Mouse (Mus musculus) limb, embryonic 11.5 days (tissue): ENCODE measurements at regions not wholly inside any gene's neighbourhood (a gene's known extent, or its start where the extent isn't known, plus 50 kb on each side); places are given as distances from the start of the nearest gene placed in this dataset.

Experiments used
- ATAC-seq: fragments of 200-750 bp; cut with Nextera tagmentation; 2 replicates; pipeline ENCODE4 v1.8.0; 2017; ENCODE audit warnings: low read depth; ENCODE audit not compliant: insufficient number of reproducible peaks, low FRiP score, low TSS enrichment
- DNase-seq: peaks from one replicate; pipeline ENCODE4 v3.0.0-alpha.2; 2015; ENCODE audit warnings: low spot score
- H3K27ac ChIP-seq: fragments of 300-500 bp; sonication (generic); replicated peaks from 2 replicates; pipeline ENCODE4 v1.5.1; 2014; ENCODE audit warnings: low read depth, mild to moderate bottlenecking, low read length
- H3K27me3 ChIP-seq: fragments of 300-500 bp; sonication (generic); 2 replicates; pipeline ENCODE4 v1.6.1; 2014; ENCODE audit warnings: mild to moderate bottlenecking, low read length, mixed read lengths; ENCODE audit not compliant: control insufficient read depth, insufficient read depth
- H3K36me3 ChIP-seq: fragments of 300-500 bp; sonication (generic); 2 replicates; pipeline ENCODE4 v1.6.1; 2014; ENCODE audit warnings: mild to moderate bottlenecking, low read length, moderate library complexity, mixed read lengths; ENCODE audit not compliant: control insufficient read depth, insufficient read depth
- H3K4me1 ChIP-seq: fragments of 300-500 bp; sonication (generic); 2 replicates; pipeline ENCODE4 v1.6.1; 2014; ENCODE audit warnings: low read length, mixed read lengths; ENCODE audit not compliant: control insufficient read depth, insufficient read depth
- H3K4me2 ChIP-seq: fragments of 300-500 bp; sonication (generic); 2 replicates; pipeline ENCODE4 v1.6.1; 2014; ENCODE audit warnings: low read depth, mild to moderate bottlenecking, moderate library complexity; ENCODE audit not compliant: severe bottlenecking
- H3K4me3 ChIP-seq: fragments of 300-500 bp; sonication (generic); 2 replicates; pipeline ENCODE4 v1.5.1; 2014; ENCODE audit warnings: low read depth, low read length
- H3K9ac ChIP-seq: fragments of 300-500 bp; sonication (generic); 2 replicates; pipeline ENCODE4 v1.6.1; 2014; ENCODE audit warnings: mild to moderate bottlenecking, low read length
- H3K9me3 ChIP-seq: fragments of 300-500 bp; sonication (generic); 2 replicates; pipeline ENCODE4 v1.6.1; 2016; ENCODE audit warnings: low read length; ENCODE audit not compliant: control insufficient read depth
- WGBS: fragments of 180-500 bp; shearing (Covaris S2); extraction: QIAGEN DNeasy Blood & Tissue Kit; methylation state at CpG from one replicate; pipeline ENCODE4 v1.1.7; 2014; 5-methylcytosine and 5-hydroxymethylcytosine counted together

DNA sequence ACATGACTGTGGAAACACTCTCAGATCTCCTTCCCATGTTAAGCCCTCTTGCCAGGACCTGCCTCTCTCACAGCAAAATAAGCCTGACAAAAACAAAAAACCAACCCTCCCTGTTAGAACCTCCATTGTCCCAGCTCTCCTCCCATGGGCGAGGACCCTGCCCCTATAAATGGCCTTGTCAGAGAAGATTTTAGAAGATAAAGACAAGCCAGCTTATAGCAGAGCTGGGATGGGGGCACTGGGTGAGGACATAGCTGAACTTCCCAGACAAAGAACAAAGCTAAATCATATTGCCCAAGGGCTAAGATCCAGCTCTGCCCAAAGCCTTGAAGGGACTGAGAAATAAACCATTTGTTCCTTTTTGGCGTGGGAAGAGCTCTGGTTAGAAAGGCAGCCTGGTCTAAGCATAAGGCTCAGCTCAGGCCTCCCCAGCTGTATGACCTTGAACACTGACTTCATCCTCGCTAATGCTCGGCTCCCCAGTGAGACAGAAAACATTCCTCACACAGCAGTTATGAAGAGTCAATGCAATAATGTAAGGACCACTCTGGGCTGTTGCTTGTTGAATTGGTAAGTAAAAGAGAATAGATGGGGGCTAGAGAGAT lies 115.2 kb downstream of the Zfp36l2 start:
- Histone ChIP-seq H3K36me3 (no peaks in the 10 kb centered on the region), H3K4me3 (no peak overlapping the region), H3K4me1 (no peaks in the 10 kb centered on the region), H3K9ac (no peak overlapping the region), H3K27me3 (no peaks in the 10 kb centered on the region), H3K27ac (no peak overlapping the region), H3K9me3 (no peaks in the 10 kb centered on the region), H3K4me2 (no peak overlapping the region)
- 78% methylated on average over 4 of the region's 4 CpGs for WGBS
- DNase-seq, result no peak
- no peak for ATAC-seq

DNA sequence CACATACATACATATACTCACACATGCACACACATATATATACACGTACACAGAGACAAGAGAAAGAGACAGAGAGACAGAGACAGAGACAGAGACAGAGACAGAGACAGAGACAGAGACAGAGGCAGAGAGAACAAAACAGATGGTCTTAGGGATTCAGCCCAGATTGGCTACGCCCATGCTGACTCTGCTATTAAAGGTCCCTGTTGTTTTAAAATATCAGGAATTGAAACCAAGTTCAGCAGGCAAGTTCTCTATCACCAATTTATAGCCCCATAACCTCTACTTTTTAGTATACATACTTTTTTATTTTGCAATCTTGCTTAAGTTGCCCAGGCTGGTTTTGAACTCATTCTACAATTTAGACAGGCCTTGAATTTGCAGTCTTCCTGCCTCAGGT lies 115.9 kb downstream of the Zfp36l2 start:
- no peaks in the 10 kb centered on the region for H3K4me1 ChIP-seq
- H3K9ac ChIP-seq, result no peak overlapping the region
- H3K36me3 ChIP-seq, result no peaks in the 10 kb centered on the region
- WGBS, result 91% methylated on average over 2 of the region's 2 CpGs
- no peaks in the 10 kb centered on the region for H3K27me3 ChIP-seq
- ATAC-seq (no peak), DNase-seq (no peak)
- no peak overlapping the region for H3K4me2 ChIP-seq
- H3K27ac ChIP-seq, result no peak overlapping the region
- no peaks in the 10 kb centered on the region for H3K9me3 ChIP-seq
- no peak overlapping the region for H3K4me3 ChIP-seq

DNA sequence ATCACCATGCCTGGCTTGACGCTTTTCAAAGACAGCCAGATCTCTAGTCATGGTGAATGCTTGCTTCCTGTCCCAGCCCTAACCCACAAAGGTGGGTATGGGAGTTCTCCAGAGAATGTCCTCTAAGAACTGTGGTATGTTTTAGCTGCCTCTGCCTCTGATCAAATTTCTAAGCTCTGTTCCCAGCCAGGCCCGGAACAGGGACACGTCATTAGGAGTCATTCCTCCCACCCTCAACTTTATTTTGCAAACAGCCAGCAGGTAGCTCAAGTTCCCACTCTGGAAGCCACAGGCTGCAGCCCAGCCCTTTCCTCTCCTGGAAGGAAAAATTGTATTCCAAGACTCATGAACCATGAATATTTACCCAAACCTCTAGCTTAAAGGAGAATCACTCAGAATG lies 117.2 kb downstream of the Zfp36l2 start:
- Histone ChIP-seq H3K4me3 (no peak overlapping the region), H3K9me3 (no peaks in the 10 kb centered on the region), H3K4me2 (no peak overlapping the region), H3K27ac (no peak overlapping the region), H3K4me1 (no peaks in the 10 kb centered on the region), H3K36me3 (no peaks in the 10 kb centered on the region), H3K27me3 (no peaks in the 10 kb centered on the region), H3K9ac (no peak overlapping the region)
- ATAC-seq (no peak), DNase-seq (no peak)
- 70% methylated on average over 3 of the region's 3 CpGs for WGBS

DNA sequence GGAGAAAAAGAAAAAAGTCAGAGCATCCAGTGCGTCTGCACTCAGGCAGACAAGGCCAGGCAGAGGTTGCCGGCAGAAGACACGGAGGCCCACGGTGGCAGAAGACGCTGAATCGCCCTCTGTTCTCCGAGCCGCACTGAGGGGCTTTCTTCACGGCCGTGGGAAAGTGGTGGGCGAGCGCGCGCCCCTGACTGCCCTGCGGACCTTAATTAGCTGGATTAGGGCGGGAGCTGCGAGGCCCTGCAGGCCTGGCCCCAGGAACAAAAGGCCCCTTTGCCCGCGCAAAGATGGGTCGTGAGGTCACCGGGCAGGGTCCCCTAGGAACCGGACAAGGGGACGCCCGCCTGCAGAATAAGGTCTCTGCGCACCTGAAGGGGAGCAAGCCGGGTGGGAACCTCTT lies 120.6 kb downstream of the Zfp36l2 start:
- no peak for DNase-seq
- 60% methylated on average over 26 of the region's 26 CpGs for WGBS

DNA sequence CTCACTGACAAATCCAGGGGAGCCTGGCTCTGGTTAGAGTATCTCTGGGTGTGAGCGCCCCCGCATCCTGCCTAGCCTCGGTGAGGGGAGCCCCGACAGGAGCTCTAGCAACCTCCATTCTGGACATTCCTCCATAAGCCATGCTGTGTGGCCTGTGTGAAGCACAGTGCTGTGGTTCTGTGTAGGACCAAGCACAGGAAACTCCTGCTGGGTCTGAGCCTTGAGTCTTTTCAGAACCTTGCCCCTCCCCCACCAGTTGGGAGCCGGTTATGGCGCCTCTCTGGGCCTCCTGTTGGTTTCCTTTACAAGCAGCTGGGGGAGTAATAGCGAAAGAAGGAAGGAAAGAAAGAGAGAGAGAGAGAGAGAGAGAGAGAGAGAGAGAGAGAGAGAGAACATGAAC lies 124.0 kb downstream of the Zfp36l2 start:
- Histone ChIP-seq H3K9me3 (no peaks in the 10 kb centered on the region), H3K36me3 (no peaks in the 10 kb centered on the region), H3K4me2 (no peak overlapping the region), H3K9ac (no peak overlapping the region), H3K4me1 (peaks cover 14% of the 10 kb centered on the region; the same call in 1 of the 2 replicates), H3K27ac (no peak overlapping the region), H3K27me3 (no peaks in the 10 kb centered on the region), H3K4me3 (no peak overlapping the region)
- DNase-seq (no peak), ATAC-seq (no peak)
- 42% methylated on average over 7 of the region's 7 CpGs for WGBS

More for the DNA sequence above, 120.6 kb downstream of the Zfp36l2 start:
- Histone ChIP-seq H3K27ac (no peak overlapping the region), H3K4me3 (no peak overlapping the region), H3K9ac (no peak overlapping the region), H3K4me1 (peaks cover 5% of the 10 kb centered on the region; the same call in 1 of the 2 replicates), H3K4me2 (no peak overlapping the region), H3K36me3 (no peaks in the 10 kb centered on the region), H3K27me3 (no peaks in the 10 kb centered on the region), H3K9me3 (no peaks in the 10 kb centered on the region)
- no peak for ATAC-seq

DNA sequence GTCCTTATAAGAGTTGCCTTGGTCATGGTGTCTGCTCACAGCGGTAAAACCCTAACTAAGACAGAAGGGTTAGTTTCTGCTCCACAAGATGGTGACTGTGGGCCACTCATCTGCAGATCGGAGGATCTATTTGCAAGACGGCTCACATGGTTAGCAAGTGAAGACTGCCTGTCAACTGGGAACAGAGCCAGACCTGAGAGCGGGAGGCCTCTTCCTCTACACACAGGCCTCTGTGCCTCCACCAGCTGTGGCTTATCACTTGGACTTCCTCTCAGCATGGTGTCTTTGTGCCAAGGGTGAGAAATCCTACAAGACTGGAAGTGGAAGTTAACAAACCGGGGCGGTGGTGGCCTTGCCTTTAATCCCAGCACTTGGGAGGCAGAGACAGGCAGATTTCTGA lies 126.1 kb downstream of the Zfp36l2 start:
- Histone ChIP-seq H3K9ac (no peak overlapping the region), H3K27ac (no peak overlapping the region), H3K4me1 (peaks cover 14% of the 10 kb centered on the region; the same call in 1 of the 2 replicates), H3K4me3 (no peak overlapping the region), H3K4me2 (no peak overlapping the region), H3K27me3 (no peaks in the 10 kb centered on the region), H3K36me3 (no peaks in the 10 kb centered on the region), H3K9me3 (no peaks in the 10 kb centered on the region)
- WGBS, result 96% methylated on average over 6 of the region's 6 CpGs
- DNase-seq, result no peak
- ATAC-seq, result no peak

DNA sequence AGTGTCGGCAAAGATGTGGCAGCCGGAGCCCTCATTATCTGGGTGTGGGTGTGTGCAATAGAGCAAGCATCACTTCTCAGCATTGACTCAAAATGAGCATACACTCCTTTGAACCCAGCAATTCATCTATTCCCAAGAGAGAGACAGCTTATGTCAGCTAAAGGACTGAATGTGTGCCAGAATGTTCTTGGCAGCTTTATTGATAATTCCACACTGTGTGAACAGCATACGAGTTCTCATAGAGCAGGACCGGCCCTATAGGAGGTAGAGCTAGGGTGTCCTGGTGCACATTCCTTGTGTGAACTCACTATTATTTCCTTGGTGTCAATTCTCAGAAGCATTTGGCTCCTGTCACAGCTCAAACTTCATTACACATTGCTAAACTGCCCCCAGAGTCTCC lies 131.3 kb downstream of the Zfp36l2 start:
- H3K36me3 ChIP-seq, result no peaks in the 10 kb centered on the region
- no peak for DNase-seq
- no peaks in the 10 kb centered on the region for H3K27me3 ChIP-seq
- H3K4me2 ChIP-seq, result no peak overlapping the region
- ATAC-seq, result no peak
- no peak overlapping the region for H3K4me3 ChIP-seq
- 86% methylated on average over 4 of the region's 4 CpGs for WGBS
- H3K9ac ChIP-seq, result no peak overlapping the region
- no peaks in the 10 kb centered on the region for H3K9me3 ChIP-seq
- H3K27ac ChIP-seq, result no peak overlapping the region
- peaks cover 9% of the 10 kb centered on the region; the same call in 1 of the 2 replicates for H3K4me1 ChIP-seq

DNA sequence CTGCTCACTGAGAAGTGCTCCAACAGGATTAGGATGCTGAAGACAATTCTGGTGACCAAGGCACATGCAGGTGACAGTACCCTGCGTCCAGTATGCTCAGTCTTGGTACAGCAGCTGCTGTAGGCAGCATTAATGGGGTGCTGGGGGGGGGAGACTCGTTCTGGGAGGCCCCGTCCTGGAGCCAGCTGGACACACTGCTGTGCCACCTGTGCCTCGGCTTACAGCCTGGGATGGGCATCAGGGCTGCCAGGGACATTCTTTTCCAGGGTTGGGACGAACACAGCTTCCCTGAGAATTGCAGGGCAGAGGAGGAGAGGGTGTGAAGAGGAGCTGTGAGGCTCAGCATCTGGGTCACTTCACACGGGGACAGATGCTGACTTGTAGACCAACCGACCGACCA lies 135.3 kb downstream of the Zfp36l2 start:
- H3K36me3 ChIP-seq, result no peaks in the 10 kb centered on the region
- no peak overlapping the region for H3K9ac ChIP-seq
- H3K27ac ChIP-seq, result no peak overlapping the region
- no peaks in the 10 kb centered on the region for H3K27me3 ChIP-seq
- WGBS, result 82% methylated on average over 8 of the region's 8 CpGs
- H3K9me3 ChIP-seq, result no peaks in the 10 kb centered on the region
- H3K4me1 ChIP-seq, result no peaks in the 10 kb centered on the region
- DNase-seq (no peak), ATAC-seq (no peak)
- no peak overlapping the region for H3K4me3 ChIP-seq
- H3K4me2 ChIP-seq, result no peak overlapping the region

DNA sequence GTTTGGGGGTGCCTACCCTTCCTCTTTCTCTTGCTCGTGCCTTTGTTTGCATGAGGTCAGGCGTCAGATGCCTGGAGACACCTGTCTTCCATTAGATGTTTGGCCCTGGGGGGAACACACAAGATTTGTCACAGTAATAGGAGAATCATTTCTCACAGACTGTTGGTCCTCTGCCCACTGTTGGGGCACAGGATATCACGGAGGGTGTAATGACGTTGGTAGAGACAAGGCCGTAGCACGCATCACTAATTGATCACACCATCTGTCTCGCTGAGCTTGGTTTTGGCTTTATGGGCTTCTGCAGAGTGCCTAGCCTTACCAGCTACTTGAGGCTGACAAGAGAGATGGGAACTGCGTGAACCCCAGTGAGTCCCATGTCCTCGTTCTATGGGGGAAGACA lies 136.5 kb downstream of the Zfp36l2 start:
- 70% methylated on average over 9 of the region's 9 CpGs for WGBS
- H3K4me3 ChIP-seq, result no peak overlapping the region
- H3K36me3 ChIP-seq, result no peaks in the 10 kb centered on the region
- H3K4me1 ChIP-seq, result no peaks in the 10 kb centered on the region
- no peak overlapping the region for H3K4me2 ChIP-seq
- DNase-seq, result no peak
- H3K9me3 ChIP-seq, result no peaks in the 10 kb centered on the region
- ATAC-seq, result no peak
- no peaks in the 10 kb centered on the region for H3K27me3 ChIP-seq
- no peak overlapping the region for H3K9ac ChIP-seq
- H3K27ac ChIP-seq, result no peak overlapping the region
